Mouse (Mus musculus) kidney, adult 2 months (tissue): ENCODE data around the gene Rabgap1.

Experiments used
- CTCF ChIP-seq: fragments of 200-500 bp; conservative IDR thresholded peaks from 2 replicates; pipeline ENCODE4 v1.5.1; 2011; ENCODE audit warnings: low read depth, mild to moderate bottlenecking, control low read depth, low read length, moderate library complexity, mixed read lengths; ENCODE audit not compliant: insufficient read depth, insufficient read length
- POLR2A ChIP-seq: fragments of 200-500 bp; IDR thresholded peaks from one replicate; pipeline ENCODE4 v1.6.1; 2011; ENCODE audit warnings: low read depth, low read length, control low read depth

- no peak for TF ChIP-seq CTCF
- no peak for TF ChIP-seq POLR2A
These were observed 37.0 kb downstream of the Rabgap1 start for GRCm38 (mm10) chr2:37480039-37480438.
